In the genomic region with DNA sequence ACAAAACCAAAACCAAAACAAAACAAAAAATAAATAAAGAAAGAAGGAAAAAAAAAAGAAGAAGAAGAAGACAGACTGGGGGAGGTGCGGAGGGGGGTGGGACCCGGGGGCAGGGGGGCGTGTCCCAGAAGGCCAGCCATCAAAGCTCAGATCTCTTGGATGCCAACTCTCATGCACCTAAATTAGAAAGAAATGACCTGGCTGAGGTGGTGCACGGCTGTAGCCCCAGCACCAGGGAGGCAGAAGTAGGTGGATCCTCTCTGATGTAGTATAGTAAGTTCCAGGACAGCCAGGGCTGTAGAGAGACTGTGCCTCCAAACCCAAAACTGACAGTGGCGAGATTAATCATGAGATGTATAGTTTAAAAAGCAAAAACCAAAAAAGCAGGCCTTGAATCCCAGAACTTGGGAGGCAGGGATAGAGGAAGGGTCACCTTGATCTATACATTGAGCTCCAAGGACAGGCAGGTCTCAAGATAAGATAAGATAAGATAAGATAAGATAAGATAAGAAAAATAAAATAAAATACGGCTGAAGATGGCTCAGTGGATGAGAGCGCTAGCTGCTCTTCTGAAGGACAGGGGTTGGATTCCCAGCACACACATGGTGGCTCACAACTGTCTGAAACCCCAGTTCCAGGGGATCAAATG, we compare ENCODE assay signal across 1 mouse cellular context.
TF ChIP-seq lines count a peak whose summit lies in the region.

No protein-coding gene starts in this region.

TF ChIP-seq in MEL, 35 proteins besides CTCF, POLR2A, EP300 and RAD21:
- peak; percentile 96 for TF ChIP-seq GATA1 (IDR thresholded peaks at IDR 0.05; ENCODE audit: low read depth, low read length)
- no peak for TF ChIP-seq ZC3H11A (IDR thresholded peaks at IDR 0.05; ENCODE audit: low read depth, low read length)
TF ChIP-seq in MEL: peak in this region for 1.
